Mouse (Mus musculus) midbrain, embryonic 15.5 days (tissue): ENCODE results near the gene Snrnp35. TPM values are rescaled to one million over a fixed set of nuclear protein-coding genes. Genes with fewer than 3 reads are reported as not detected.

ENCODE experiments used
- ATAC-seq: fragments of 200-750 bp; cut with Nextera tagmentation; replicated peaks from 2 replicates; pipeline ENCODE4 v1.8.0; 2017; ENCODE audit warnings: moderate TSS enrichment
- H3K27ac ChIP-seq: fragments of 300-500 bp; sonication (generic); 2 replicates; pipeline ENCODE4 v1.5.1; 2015; ENCODE audit warnings: mild to moderate bottlenecking, inconsistent platforms
- H3K27me3 ChIP-seq: fragments of 300-500 bp; sonication (generic); replicated peaks from 2 replicates; pipeline ENCODE4 v1.6.1; 2015; ENCODE audit warnings: inconsistent platforms
- H3K36me3 ChIP-seq: fragments of 300-500 bp; sonication (generic); replicated peaks from 2 replicates; pipeline ENCODE4 v1.6.1; 2015; ENCODE audit warnings: inconsistent platforms
- H3K4me1 ChIP-seq: fragments of 300-500 bp; sonication (generic); 2 replicates; pipeline ENCODE4 v1.6.1; 2015; ENCODE audit warnings: inconsistent platforms
- H3K4me2 ChIP-seq: fragments of 300-500 bp; sonication (generic); 2 replicates; pipeline ENCODE4 v1.6.1; 2015; ENCODE audit warnings: inconsistent platforms, mild to moderate bottlenecking, moderate library complexity
- H3K4me3 ChIP-seq: fragments of 300-500 bp; sonication (generic); 2 replicates; pipeline ENCODE4 v1.5.1; 2015; ENCODE audit warnings: mild to moderate bottlenecking, inconsistent platforms
- H3K9ac ChIP-seq: fragments of 300-500 bp; sonication (generic); 2 replicates; pipeline ENCODE4 v1.6.1; 2015; ENCODE audit warnings: mild to moderate bottlenecking, inconsistent platforms
- H3K9me3 ChIP-seq: fragments of 300-500 bp; sonication (generic); 2 replicates; pipeline ENCODE4 v1.6.1; 2016; ENCODE audit warnings: inconsistent platforms
- WGBS: fragments of 180-500 bp; shearing (Covaris S2); methylation state at CpG from one replicate; pipeline ENCODE4 v1.1.7; 2015; ENCODE audit warnings: mixed read lengths; 5-methylcytosine and 5-hydroxymethylcytosine counted together
- polyA plus RNA-seq: library from polyadenylated mRNA; unstranded; fragments of >200 nt; fragmentation: Nextera tagmentation; extraction: Ambion mirVana; gene quantifications from 2 replicates; pipeline ENCODE4 v1.2.1, GENCODE M21; 2015

Gene Snrnp35
- polyA plus RNA-seq, 1 experiment from 2014 or later = 18.9 TPM

DNA sequence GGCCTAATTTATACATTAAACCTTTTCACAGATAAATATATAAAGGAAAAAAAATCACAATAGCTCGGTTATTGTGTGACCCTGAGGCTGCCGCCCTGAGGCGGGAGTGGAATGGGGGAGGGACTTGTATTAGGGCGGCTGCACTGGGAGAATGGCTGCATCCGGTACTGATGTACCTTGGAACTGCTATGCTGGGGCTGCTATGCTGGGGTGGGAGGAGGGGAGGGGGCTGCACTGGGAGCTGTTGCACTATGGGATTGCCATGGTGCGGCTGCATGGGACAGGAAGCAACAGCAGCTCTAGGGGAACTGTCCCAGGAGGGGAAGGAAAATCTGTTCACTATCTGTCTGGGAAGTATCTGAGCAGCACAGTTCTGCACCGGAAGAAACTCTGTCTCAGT, 49.5 kb downstream of the Snrnp35 start:
- no peaks in the 10 kb centered on the region for H3K27me3 ChIP-seq
- no peak overlapping the region for H3K4me2 ChIP-seq
- no peaks in the 10 kb centered on the region for H3K9me3 ChIP-seq
- H3K9ac ChIP-seq = no peak overlapping the region
- H3K4me1 ChIP-seq = peaks cover 35% of the 10 kb centered on the region
- ATAC-seq = no peak
- 32% methylated on average over 7 of the region's 7 CpGs for WGBS
- H3K4me3 ChIP-seq = no peak overlapping the region
- H3K27ac ChIP-seq = no peak overlapping the region
- no peaks in the 10 kb centered on the region for H3K36me3 ChIP-seq

DNA sequence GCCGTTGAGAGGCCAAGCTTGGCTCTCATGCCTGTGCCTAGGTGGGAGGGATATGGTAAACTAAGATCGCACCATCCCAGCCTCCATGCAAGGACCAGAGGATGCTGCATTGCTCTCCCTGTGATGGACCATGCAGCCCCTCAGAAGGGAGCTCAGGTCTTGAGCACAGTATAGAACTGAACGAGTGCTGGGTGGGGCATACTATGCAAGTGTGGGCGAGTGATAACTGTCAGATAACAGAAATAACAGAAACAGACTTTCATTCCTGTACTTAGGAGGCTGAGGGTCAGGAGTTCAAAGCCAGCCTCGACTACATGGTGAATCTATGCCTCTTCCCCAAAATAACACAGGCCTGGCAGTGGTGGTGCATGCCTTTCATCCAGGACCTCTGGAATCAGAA, 52.1 kb downstream of the Snrnp35 start:
- Histone ChIP-seq H3K4me3 (no peak overlapping the region), H3K27ac (no peak overlapping the region), H3K4me1 (peaks cover 15% of the 10 kb centered on the region), H3K4me2 (no peak overlapping the region), H3K36me3 (no peaks in the 10 kb centered on the region), H3K9me3 (no peaks in the 10 kb centered on the region), H3K9ac (no peak overlapping the region), H3K27me3 (no peaks in the 10 kb centered on the region)
- no peak for ATAC-seq
- WGBS = 64% methylated on average over 5 of the region's 5 CpGs

DNA sequence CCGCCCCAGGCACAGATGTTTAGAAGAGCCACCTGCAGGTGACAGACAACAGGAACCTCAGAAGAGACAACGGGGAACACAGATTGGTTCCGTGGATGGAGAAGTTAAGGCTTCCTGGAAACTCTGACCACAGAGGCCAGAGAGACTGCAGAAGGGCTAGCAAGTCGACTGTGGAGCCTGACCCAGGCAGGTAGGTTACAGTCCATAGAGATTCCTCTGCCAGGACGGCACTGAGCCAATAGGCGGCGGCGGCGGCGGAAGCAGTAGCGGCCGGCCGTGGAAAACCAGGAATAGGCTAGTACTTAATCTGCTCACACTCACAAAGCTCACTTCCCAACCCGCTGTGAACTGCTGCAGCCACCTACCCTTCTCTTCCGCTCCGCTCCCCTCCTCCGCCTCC, 53.8 kb downstream of the Snrnp35 start:
- no peak overlapping the region for H3K4me3 ChIP-seq
- ATAC-seq = no peak
- H3K9me3 ChIP-seq = no peaks in the 10 kb centered on the region
- H3K27me3 ChIP-seq = no peaks in the 10 kb centered on the region
- no peaks in the 10 kb centered on the region for H3K36me3 ChIP-seq
- no peak overlapping the region for H3K9ac ChIP-seq
- peak overlapping the region; percentile 28 for H3K4me2 ChIP-seq
- H3K4me1 ChIP-seq = peaks cover 7% of the 10 kb centered on the region
- WGBS = 7% methylated on average over 17 of the region's 17 CpGs
- no peak overlapping the region for H3K27ac ChIP-seq

DNA sequence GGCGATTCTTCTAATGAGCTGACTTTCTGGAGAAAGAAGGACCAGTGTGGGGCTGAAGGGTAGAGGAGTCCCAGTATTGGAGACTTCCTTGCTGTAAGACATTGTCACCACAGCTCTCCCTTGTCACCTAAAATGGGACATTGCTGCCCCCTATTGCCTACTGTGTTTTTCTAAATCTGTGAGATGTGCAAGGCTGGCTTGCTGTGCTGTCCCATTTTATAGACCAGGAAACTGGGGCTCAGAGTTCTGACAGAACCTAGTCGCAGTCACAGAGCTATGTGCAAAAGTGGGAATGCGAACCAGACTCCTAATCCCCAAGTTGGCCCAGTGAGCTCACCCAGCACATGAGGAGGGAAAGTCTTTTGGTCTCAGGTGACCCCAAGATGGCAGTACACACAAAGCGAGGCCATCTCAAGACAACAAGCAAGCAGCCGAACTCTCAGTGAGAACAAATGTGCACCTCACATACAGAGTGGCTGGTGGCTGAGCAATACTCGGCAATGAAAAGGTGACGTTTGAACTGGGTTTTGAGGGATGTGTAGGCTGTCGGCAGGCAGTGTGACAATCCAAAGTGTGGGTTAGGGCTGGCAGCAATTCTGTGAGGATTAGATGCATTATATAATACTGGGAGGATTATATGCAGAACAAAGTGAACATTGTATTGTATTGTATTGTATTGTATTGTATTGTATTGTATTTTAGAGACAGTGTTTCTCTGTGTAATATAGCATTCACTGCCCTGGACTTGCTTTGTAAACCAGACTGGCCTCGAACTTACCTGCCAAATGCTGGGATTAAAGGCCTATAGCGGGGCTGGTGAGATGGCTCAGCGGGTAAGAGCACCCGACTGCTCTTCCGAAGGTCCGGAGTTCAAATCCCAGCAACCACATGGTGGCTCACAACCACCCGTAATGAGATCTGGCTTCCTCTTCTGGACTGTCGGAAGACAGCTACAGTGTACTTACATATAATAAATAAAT, 56.2 kb downstream of the Snrnp35 start:
- Histone ChIP-seq H3K36me3 (no peaks in the 10 kb centered on the region), H3K9ac (no peak overlapping the region), H3K4me3 (no peak overlapping the region), H3K27ac (no peak overlapping the region), H3K9me3 (no peaks in the 10 kb centered on the region), H3K4me1 (peaks cover 17% of the 10 kb centered on the region), H3K4me2 (no peak overlapping the region), H3K27me3 (no peaks in the 10 kb centered on the region)
- WGBS = 74% methylated on average over 15 of the region's 16 CpGs
- no peak for ATAC-seq

DNA sequence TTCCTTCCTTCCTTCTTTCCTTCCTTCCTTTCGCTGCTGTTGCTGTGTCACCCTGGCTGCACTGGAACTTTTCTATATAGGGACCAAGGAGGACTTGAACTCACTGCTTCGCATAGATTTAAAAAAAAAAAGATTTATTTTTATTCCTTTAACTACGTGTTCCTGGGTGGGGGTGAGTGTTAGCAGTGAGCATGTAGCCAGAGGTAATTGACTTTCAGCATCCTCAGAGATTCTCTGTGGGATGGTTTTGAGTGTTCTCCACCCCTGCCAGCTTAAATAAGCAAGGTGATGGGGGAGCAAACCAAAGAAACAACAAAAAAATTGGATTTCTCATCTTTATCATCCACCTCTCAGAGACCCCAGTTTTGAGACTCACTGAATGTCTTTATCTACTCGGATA, 57.0 kb downstream of the Snrnp35 start:
- WGBS = 70% methylated on average over 4 of the region's 4 CpGs
- H3K4me2 ChIP-seq = peak overlapping the region; percentile 43
- no peaks in the 10 kb centered on the region for H3K9me3 ChIP-seq
- no peak overlapping the region for H3K9ac ChIP-seq
- peaks cover 17% of the 10 kb centered on the region for H3K4me1 ChIP-seq
- 0 out of 2 replicates have a peak, but pooled peaks cover 1% of the 10 kb centered on the region for H3K36me3 ChIP-seq
- H3K27me3 ChIP-seq = no peaks in the 10 kb centered on the region
- H3K27ac ChIP-seq = peak overlapping the region; percentile 81; the same call in 1 of the 2 replicates
- ATAC-seq = no peak
- peak overlapping the region; percentile 99 for H3K4me3 ChIP-seq

DNA sequence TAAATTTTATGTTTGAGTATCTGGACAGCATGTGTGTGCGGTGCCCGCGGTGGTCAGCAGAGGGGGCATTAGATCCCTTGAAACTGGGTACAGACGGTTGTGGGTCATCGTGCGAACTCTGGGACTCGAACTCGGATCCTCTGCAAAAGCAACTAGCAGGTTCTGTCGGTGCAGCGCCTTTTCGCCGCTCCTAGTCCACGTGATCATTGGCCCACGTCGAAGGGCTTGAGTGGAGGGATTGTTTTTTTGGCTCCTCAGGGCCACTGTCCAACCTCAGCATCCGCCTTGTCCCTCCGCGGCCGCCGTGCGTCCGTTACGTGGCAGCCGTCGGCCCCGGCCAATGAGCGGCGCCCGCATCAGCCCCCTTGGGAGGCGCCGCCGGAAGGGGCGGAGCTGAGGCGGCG, 57.5 kb downstream of the Snrnp35 start, which contains the start of gene Tmed2:
Gene Tmed2, plus strand, starts transcription at position 313 of the 404 bp plus-strand sequence.
- Histone ChIP-seq H3K9me3 (no peaks in the 10 kb centered on the region), H3K9ac (peak within 1 kb of the TSS; percentile 78), H3K4me2 (peak within 1 kb of the TSS; percentile 90), H3K27ac (peak within 1 kb of the TSS; percentile 81), H3K4me1 (peaks cover 17% of the 10 kb centered on the region), H3K36me3 (0 out of 2 replicates have a peak, but pooled peaks cover 5% of the 10 kb centered on the region), H3K4me3 (peak within 1 kb of the TSS; percentile 99), H3K27me3 (no peaks in the 10 kb centered on the region)
- WGBS = 1% methylated on average over 30 of the region's 35 CpGs
- ATAC-seq = peak; percentile 96

Other genes starting within 250 kb of the Snrnp35 start
- 11.8 and 13.0 TPM in 2 replicates for gene Pitpnm2, start 233.4 kb upstream of the Snrnp35 start, polyA plus RNA-seq
- 14.2 and 14.8 TPM in 2 replicates for gene Mphosph9, start 155.2 kb upstream of the Snrnp35 start, polyA plus RNA-seq
- 13.6 and 14.6 TPM in 2 replicates for gene 2810006K23Rik, start 155.0 kb upstream of the Snrnp35 start, polyA plus RNA-seq
- gene Cdk2ap1, start 120.1 kb upstream of the Snrnp35 start, polyA plus RNA-seq = 89.3 and 127 TPM in 2 replicates
- gene Sbno1, start 57.1 kb upstream of the Snrnp35 start, polyA plus RNA-seq = 98.6 and 102 TPM in 2 replicates
- 36.4 and 49.1 TPM in 2 replicates for gene Kmt5a, start 43.2 kb upstream of the Snrnp35 start, polyA plus RNA-seq
- gene Rilpl2, start 4.8 kb upstream of the Snrnp35 start, polyA plus RNA-seq = 24.7 and 25.2 TPM in 2 replicates
- gene Rilpl1, start 48.3 kb downstream of the Snrnp35 start, polyA plus RNA-seq = 11.8 and 14.3 TPM in 2 replicates
- 321 and 332 TPM in 2 replicates for gene Tmed2, start 57.6 kb downstream of the Snrnp35 start, polyA plus RNA-seq
- 26.7 and 30.5 TPM in 2 replicates for gene Ddx55, start 69.7 kb downstream of the Snrnp35 start, polyA plus RNA-seq
- gene Eif2b1, start 96.0 kb downstream of the Snrnp35 start, polyA plus RNA-seq = 62.6 and 63.4 TPM in 2 replicates
- gene Gtf2h3, start 96.0 kb downstream of the Snrnp35 start, polyA plus RNA-seq = 45.1 and 48.1 TPM in 2 replicates
- gene Atp6v0a2, start 145.4 kb downstream of the Snrnp35 start, polyA plus RNA-seq = 40.0 and 44.4 TPM in 2 replicates
- 0.12 and 0.13 TPM in 2 replicates for gene Dnah10, start 242.0 kb downstream of the Snrnp35 start, polyA plus RNA-seq